Mouse (Mus musculus) liver, adult 2 months (tissue): ENCODE measurements at regions not wholly inside any gene's neighbourhood (a gene's known extent, or its start where the extent isn't known, plus 50 kb on each side); places are given as distances from the start of the nearest gene placed in this dataset.

Source experiments
- CTCF ChIP-seq: fragments of 200-500 bp; IDR thresholded peaks from 2 replicates; pipeline ENCODE4 v1.5.1; 2011; ENCODE audit warnings: low read depth, low read length, control low read depth
- POLR2A ChIP-seq: fragments of 200-500 bp; IDR thresholded peaks from 2 replicates; pipeline ENCODE4 v1.6.1; 2011; ENCODE audit warnings: low read length, control low read depth; ENCODE audit not compliant: insufficient read depth; ENCODE audit errors: extremely low read depth

GRCm38 (mm10) chr14:46692571-46692970 lies 67.8 kb upstream of the Cdkn3 start:
- TF ChIP-seq CTCF (no peak), POLR2A (no peak)
